Mouse (Mus musculus) CH12.LX (cell line): ENCODE data around the gene Enpp7. TPM values are rescaled to one million over a fixed set of nuclear protein-coding genes. Genes with fewer than 3 reads are reported as not detected.

Experiments used
- DNase-seq: peaks from one replicate; pipeline ENCODE4 v3.0.0-alpha.2; 2013; ENCODE audit errors: extremely low read depth
- H3K27ac ChIP-seq: 2 replicates; pipeline ENCODE4 v1.5.1; 2012; ENCODE audit warnings: low read depth, mild to moderate bottlenecking, control low read depth, moderate library complexity; ENCODE audit not compliant: insufficient read depth
- H3K27me3 ChIP-seq: replicated peaks from 2 replicates; pipeline ENCODE3; 2012; ENCODE audit warnings: inconsistent platforms
- H3K36me3 ChIP-seq, 2 experiments: replicated peaks in 1 of 2; 2 replicates each; pipeline versions ENCODE3 to v1.6.1; 2012; ENCODE audit warnings: inconsistent platforms in 1 of 2, low read length in 1 of 2, mild to moderate bottlenecking in 1 of 2, mixed read lengths in 1 of 2, moderate library complexity in 1 of 2; ENCODE audit not compliant: control insufficient read depth in 1 of 2, insufficient read depth in 1 of 2
- H3K4me1 ChIP-seq, 2 experiments: 2 replicates each; pipeline ENCODE4 v1.6.1; 2012; ENCODE audit warnings: inconsistent platforms in 1 of 2, moderate library complexity in 1 of 2; ENCODE audit not compliant: insufficient read depth in 2 of 2, control insufficient read depth in 1 of 2
- H3K4me2 ChIP-seq: 2 replicates; pipeline ENCODE4 v1.6.1; 2012; ENCODE audit warnings: low read depth, mild to moderate bottlenecking, control low read depth; ENCODE audit not compliant: poor library complexity, insufficient read depth, severe bottlenecking
- H3K4me3 ChIP-seq, 3 experiments: fragments of 150-350 bp in 1 of 3; sonication (generic) in 1 of 3; replicated peaks in 1 of 3; 2 replicates each; pipeline versions ENCODE3 to v1.5.1; 2011 to 2012; ENCODE audit warnings: low read depth in 2 of 3, low read length in 2 of 3, mild to moderate bottlenecking in 2 of 3, moderate library complexity in 2 of 3, control low read depth in 1 of 3, improper control_type of control experiment in 1 of 3, inconsistent platforms in 1 of 3, mixed read lengths in 1 of 3; ENCODE audit not compliant: poor library complexity in 1 of 3
- H3K79me2 ChIP-seq: replicated peaks from 2 replicates; pipeline ENCODE4 v1.6.1; 2012; ENCODE audit warnings: mild to moderate bottlenecking, moderate library complexity; ENCODE audit not compliant: control insufficient read depth, poor library complexity, insufficient read depth, severe bottlenecking; ENCODE audit errors: extremely low read depth
- H3K9ac ChIP-seq: 2 replicates; pipeline ENCODE4 v1.6.1; 2012; ENCODE audit warnings: low read depth, mild to moderate bottlenecking, control low read depth, moderate library complexity; ENCODE audit not compliant: insufficient read depth
- H3K9me3 ChIP-seq: replicated peaks from 2 replicates; pipeline ENCODE3; 2012; ENCODE audit warnings: low read length, inconsistent platforms, mixed read lengths
- BHLHE40 ChIP-seq: IDR thresholded peaks from 2 replicates; pipeline ENCODE4 v1.6.1; 2011; ENCODE audit warnings: mild to moderate bottlenecking, low read depth, low read length, improper control_type of control experiment
- CHD1 ChIP-seq: IDR thresholded peaks from 2 replicates; pipeline ENCODE4 v1.6.1; 2012; ENCODE audit warnings: low read depth, low read length, improper control_type of control experiment, inconsistent platforms
- CHD2 ChIP-seq: IDR thresholded peaks from 2 replicates; pipeline ENCODE4 v1.6.1; 2011; ENCODE audit warnings: low read length, improper control_type of control experiment
- CTCF ChIP-seq, 2 experiments: IDR thresholded peaks in 1 of 2; conservative IDR thresholded peaks in 1 of 2; 2 replicates each; pipeline ENCODE4 v1.5.1; 2011 to 2012; ENCODE audit warnings: low read depth in 2 of 2, low read length in 2 of 2, improper control_type of control experiment in 1 of 2, inconsistent platforms in 1 of 2, mild to moderate bottlenecking in 1 of 2, moderate library complexity in 1 of 2
- E2F4 ChIP-seq: IDR thresholded peaks from 2 replicates; pipeline ENCODE4 v1.6.1; 2011; ENCODE audit warnings: low read depth, low read length, improper control_type of control experiment; ENCODE audit not compliant: insufficient replicate concordance
- ELF1 ChIP-seq: IDR thresholded peaks from 2 replicates; pipeline ENCODE4 v1.6.1; 2014; ENCODE audit warnings: low read depth, mild to moderate bottlenecking, inconsistent platforms, low read length, improper control_type of control experiment
- EP300 ChIP-seq: IDR thresholded peaks from 2 replicates; pipeline ENCODE4 v1.6.1; 2011; ENCODE audit warnings: low read length, improper control_type of control experiment
- ETS1 ChIP-seq: conservative IDR thresholded peaks from 2 replicates; pipeline ENCODE4 v1.6.1; 2012; ENCODE audit warnings: low read depth, mild to moderate bottlenecking, inconsistent platforms, low read length, improper control_type of control experiment, moderate library complexity
- GABPA ChIP-seq: IDR thresholded peaks from 2 replicates; pipeline ENCODE4 v1.6.1; 2012; ENCODE audit warnings: low read depth, low read length, improper control_type of control experiment, inconsistent platforms; ENCODE audit not compliant: insufficient replicate concordance
- IRF4 ChIP-seq: IDR thresholded peaks from 2 replicates; pipeline ENCODE4 v1.6.1; 2014; ENCODE audit warnings: low read depth, mild to moderate bottlenecking, inconsistent platforms, low read length, improper control_type of control experiment
- JUN ChIP-seq: IDR thresholded peaks from 2 replicates; pipeline ENCODE4 v1.6.1; 2011; ENCODE audit warnings: low read depth, mild to moderate bottlenecking, low read length, improper control_type of control experiment, moderate library complexity; ENCODE audit not compliant: insufficient read depth
- KAT2A ChIP-seq: IDR thresholded peaks from 2 replicates; pipeline ENCODE4 v1.6.1; 2012; ENCODE audit warnings: low read length, improper control_type of control experiment, inconsistent platforms; ENCODE audit not compliant: insufficient replicate concordance
- MAX ChIP-seq: IDR thresholded peaks from 2 replicates; pipeline ENCODE4 v1.6.1; 2011; ENCODE audit warnings: low read length, improper control_type of control experiment
- MAZ ChIP-seq: IDR thresholded peaks from 2 replicates; pipeline ENCODE4 v1.6.1; 2012; ENCODE audit warnings: low read depth, mild to moderate bottlenecking, inconsistent platforms, low read length, improper control_type of control experiment, moderate library complexity
- MEF2A ChIP-seq: IDR thresholded peaks from 2 replicates; pipeline ENCODE4 v1.6.1; 2014; ENCODE audit warnings: low read depth, mild to moderate bottlenecking, inconsistent platforms, low read length, improper control_type of control experiment, borderline replicate concordance
- MYC ChIP-seq: IDR thresholded peaks from 2 replicates; pipeline ENCODE4 v1.6.1; 2011; ENCODE audit warnings: low read depth, mild to moderate bottlenecking, improper control_type of control experiment, low read length
- POLR2A ChIP-seq: IDR thresholded peaks from 2 replicates; pipeline ENCODE4 v1.6.1; 2011; ENCODE audit warnings: low read depth, mild to moderate bottlenecking, improper control_type of control experiment, low read length
- RAD21 ChIP-seq: IDR thresholded peaks from 2 replicates; pipeline ENCODE4 v1.6.1; 2011; ENCODE audit warnings: low read depth, mild to moderate bottlenecking, low read length, improper control_type of control experiment, moderate library complexity
- RCOR1 ChIP-seq: conservative IDR thresholded peaks from 2 replicates; pipeline ENCODE4 v1.6.1; 2012; ENCODE audit warnings: low read depth, mild to moderate bottlenecking, inconsistent platforms, low read length, improper control_type of control experiment
- SMC3 ChIP-seq: IDR thresholded peaks from 2 replicates; pipeline ENCODE4 v1.6.1; 2011; ENCODE audit warnings: low read depth, low read length, improper control_type of control experiment
- TCF12 ChIP-seq: IDR thresholded peaks from 2 replicates; pipeline ENCODE4 v1.6.1; 2014; ENCODE audit warnings: low read depth, mild to moderate bottlenecking, inconsistent platforms, low read length, improper control_type of control experiment
- UBTF ChIP-seq: IDR thresholded peaks from 2 replicates; pipeline ENCODE4 v1.6.1; 2012; ENCODE audit warnings: low read depth, mild to moderate bottlenecking, inconsistent platforms, low read length, improper control_type of control experiment, moderate library complexity
- USF1 ChIP-seq: IDR thresholded peaks from 2 replicates; pipeline ENCODE4 v1.6.1; 2014; ENCODE audit warnings: low read depth, mild to moderate bottlenecking, inconsistent platforms, low read length, improper control_type of control experiment
- USF2 ChIP-seq: conservative IDR thresholded peaks from 2 replicates; pipeline ENCODE4 v1.6.1; 2011; ENCODE audit warnings: low read depth, low read length, improper control_type of control experiment
- ZC3H11A ChIP-seq: IDR thresholded peaks from 2 replicates; pipeline ENCODE4 v1.6.1; 2012; ENCODE audit warnings: low read depth, mild to moderate bottlenecking, inconsistent platforms, low read length, improper control_type of control experiment
- ZKSCAN1 ChIP-seq: IDR thresholded peaks from 2 replicates; pipeline ENCODE4 v1.6.1; 2012; ENCODE audit warnings: low read depth, inconsistent platforms, low read length, improper control_type of control experiment, borderline replicate concordance
- ZNF384 ChIP-seq: IDR thresholded peaks from 2 replicates; pipeline ENCODE4 v1.6.1; 2012; ENCODE audit warnings: low read depth, low read length, improper control_type of control experiment, inconsistent platforms
- dilution Hi-C: fragments of 300-500 bp; cut with MboI; formaldehyde crosslinking; loops from 2 replicates; pipeline ENCODE4 v1.14.3; 2020; ENCODE audit warnings: low sequenced_read_pairs; ENCODE audit not compliant: extremely low pct_unique_long_range_greater_than_20kb, extremely low pct_ligation_motif_present
- in situ Hi-C: fragments of 300-500 bp; cut with MboI; formaldehyde crosslinking; loops from 3 replicates; pipeline ENCODE4 v1.14.3; 2019; ENCODE audit warnings: low sequenced_read_pairs, low pct_ligation_motif_present, low pct_unique_long_range_greater_than_20kb, mixed read lengths
- polyA plus RNA-seq: library from polyadenylated mRNA; unstranded; fragments of >175 nt; gene quantifications from 2 replicates; pipeline ENCODE4 v1.2.1, GENCODE M21; 2012; ENCODE audit warnings: low read depth; ENCODE audit not compliant: insufficient read length
- total RNA-seq, 2 experiments: library from RNA; depleted of rRNA; stranded (reverse); fragments of 300-350 nt in 1 of 2; fragments of >200 nt in 1 of 2; gene quantifications; 2 replicates each; pipeline ENCODE4 v1.2.3; 2012 to 2014

Gene Enpp7
- total and polyA plus RNA-seq, 3 experiments, result not detected

DNA sequence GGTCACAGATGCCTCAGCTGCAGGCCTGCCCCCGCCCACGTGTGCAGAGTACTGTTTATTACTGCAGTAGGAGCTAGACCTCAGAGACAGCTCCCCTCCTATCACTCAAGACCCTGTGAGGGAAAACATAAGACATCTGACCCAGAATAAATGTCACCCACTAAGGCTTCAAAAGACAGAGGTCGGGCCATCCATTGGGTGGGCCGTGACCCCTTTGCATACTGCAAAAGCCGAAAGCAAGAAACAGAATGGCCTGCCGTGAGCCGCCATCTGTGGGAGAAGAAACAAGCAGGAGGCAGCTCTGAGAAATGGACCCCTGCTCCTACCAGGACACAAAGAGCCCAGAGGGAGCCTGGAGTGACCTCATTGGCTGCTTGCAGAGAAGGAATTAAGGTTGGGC is 29.5 kb downstream of the Enpp7 start:
- Histone ChIP-seq H3K36me3 (no peaks in the 10 kb centered on the region), H3K4me2 (no peak overlapping the region), H3K27ac (no peak overlapping the region), H3K9ac (no peak overlapping the region), H3K79me2 (no peaks in the 10 kb centered on the region), H3K4me1 (peaks cover 2 to 5% of the 10 kb centered on the region in 2 experiments; a peak in 1 of 4 replicates), H3K27me3 (peaks cover 91% of the 10 kb centered on the region), H3K4me3 (no peak overlapping the region), H3K9me3 (peaks cover 3% of the 10 kb centered on the region)
- in situ Hi-C loops, result no loop called here
- dilution Hi-C loops, result no loop called here
- DNase-seq, result no peak
- TF ChIP-seq MAZ, result no peak
- no peak for TF ChIP-seq ELF1
- no peak for TF ChIP-seq KAT2A
- TF ChIP-seq MYC, result no peak
- no peak for TF ChIP-seq CTCF (conservative IDR thresholded peaks at IDR 0.05 in 1 of 2, IDR thresholded peaks at IDR 0.05 in 1 of 2; ENCODE audit: low read depth in 2 of 2, low read length in 2 of 2)
- TF ChIP-seq ZKSCAN1, result no peak
- TF ChIP-seq RAD21, result no peak
- no peak for TF ChIP-seq BHLHE40
- no peak for TF ChIP-seq E2F4
- no peak for TF ChIP-seq JUN
- TF ChIP-seq ZNF384, result no peak
- TF ChIP-seq USF1, result no peak
- no peak for TF ChIP-seq IRF4
- TF ChIP-seq EP300, result no peak
- no peak for TF ChIP-seq CHD2
- no peak for TF ChIP-seq ETS1
- no peak for TF ChIP-seq GABPA
- no peak for TF ChIP-seq MAX
- TF ChIP-seq ZC3H11A, result no peak
- no peak for TF ChIP-seq USF2

DNA sequence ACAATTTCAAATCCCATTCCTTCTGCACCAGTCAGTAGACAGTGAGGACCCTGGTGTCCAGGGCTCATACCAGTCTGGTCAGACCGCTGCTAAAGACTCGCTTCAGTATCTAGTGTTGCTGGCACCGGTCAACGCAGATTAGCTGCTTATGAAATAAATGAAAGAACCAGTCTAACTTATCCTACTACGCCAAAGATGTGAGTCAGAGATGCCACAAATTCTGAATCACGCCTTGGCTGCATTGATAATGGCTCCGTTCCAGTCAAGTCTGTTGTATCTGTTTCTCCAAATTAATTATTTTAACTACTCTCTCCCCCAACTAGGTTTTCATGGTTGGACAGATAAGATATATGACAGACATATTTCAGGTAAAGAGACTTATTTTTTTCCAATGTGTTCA is 33.2 kb downstream of the Enpp7 start:
- no peak overlapping the region for H3K9ac ChIP-seq
- dilution Hi-C loops, result no loop called here
- DNase-seq, result no peak
- in situ Hi-C loops, result no loop called here
- no peaks in the 10 kb centered on the region for H3K36me3 ChIP-seq
- H3K79me2 ChIP-seq, result no peaks in the 10 kb centered on the region
- no peaks in the 10 kb centered on the region for H3K9me3 ChIP-seq
- H3K4me2 ChIP-seq, result no peak overlapping the region
- no peak overlapping the region for H3K27ac ChIP-seq
- peaks cover 96% of the 10 kb centered on the region for H3K27me3 ChIP-seq
- H3K4me3 ChIP-seq, result no peak overlapping the region
- no peak for TF ChIP-seq MEF2A
- TF ChIP-seq KAT2A, result no peak
- no peak for TF ChIP-seq UBTF
- TF ChIP-seq RAD21, result no peak
- no peak for TF ChIP-seq E2F4
- TF ChIP-seq SMC3, result no peak
- TF ChIP-seq RCOR1, result no peak
- no peak for TF ChIP-seq CHD1
- TF ChIP-seq IRF4, result no peak
- TF ChIP-seq MYC, result no peak
- no peak for TF ChIP-seq TCF12
- TF ChIP-seq ELF1, result no peak
- no peak for TF ChIP-seq MAX
- TF ChIP-seq POLR2A, result no peak
- TF ChIP-seq ZKSCAN1, result no peak
- no peak for TF ChIP-seq EP300
- TF ChIP-seq, all 38 proteins: peak for 0
- peaks cover 15 to 33% of the 10 kb centered on the region in 2 experiments for H3K4me1 ChIP-seq
